Mouse (Mus musculus): ENCODE data around the gene 4833420G17Rik. TPM values are rescaled to one million over a fixed set of nuclear protein-coding genes. Genes with fewer than 3 reads are reported as not detected.
A peak's percentile ranks its signal among the peaks of the same experiment; 100 is the strongest.
"Not testable (repeated sequence)": the region's sequence is repeated elsewhere in the genome, so short reads cannot be mapped to it uniquely, and the experiment has no call there.

Gene 4833420G17Rik
- 87.0 to 119 TPM (median 96.0 TPM) in 3 replicates for total RNA-seq (2017)

DNA sequence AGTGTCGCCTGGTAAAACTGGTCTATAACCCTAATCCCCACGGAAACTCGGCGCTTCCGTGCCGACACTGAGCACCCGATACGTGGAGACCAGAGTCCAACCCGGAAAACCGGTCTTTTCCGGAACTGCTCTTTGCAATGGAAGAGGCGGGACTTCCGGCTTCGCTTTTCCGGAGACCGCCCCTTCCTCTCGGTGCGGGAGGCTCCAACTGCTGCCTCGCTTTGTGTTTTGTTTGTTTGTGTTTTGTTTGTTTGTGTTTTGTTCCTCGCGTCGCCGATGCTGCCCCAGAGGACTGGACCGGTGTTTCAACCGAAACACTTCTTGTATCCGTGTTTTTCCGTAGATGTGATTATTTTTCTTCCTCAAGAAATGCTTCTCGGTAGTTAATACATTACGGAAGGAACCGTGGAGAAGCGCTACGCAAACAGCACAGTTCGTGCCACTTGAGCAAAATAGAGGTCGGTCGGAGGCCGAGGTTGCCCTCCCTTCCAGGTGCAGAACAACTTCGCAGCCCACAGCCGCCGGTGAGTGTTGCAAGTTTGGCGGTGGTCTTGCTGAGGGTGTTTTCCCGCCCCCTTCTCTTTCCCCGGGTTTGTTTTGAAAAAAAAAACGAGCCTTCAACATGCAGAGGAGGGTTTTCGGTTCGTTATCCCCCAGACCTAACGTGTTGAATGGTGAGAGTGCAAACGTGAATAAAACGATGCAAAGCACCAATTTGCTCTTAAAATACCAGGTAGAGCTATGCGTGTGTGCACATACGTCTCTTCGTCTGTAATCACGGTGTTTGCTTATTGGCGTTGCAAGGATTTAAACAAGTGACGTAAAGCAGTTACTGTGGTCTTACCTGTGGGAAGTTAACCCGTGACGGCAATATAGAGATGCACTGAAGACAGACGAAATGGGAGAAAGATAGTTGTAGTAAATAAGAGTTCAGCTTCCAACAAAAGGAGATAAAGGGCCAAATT, at the start of gene 4833420G17Rik:
TSS of gene 4833420G17Rik (plus strand) at position 173 of the 965 bp plus-strand sequence.
- peak; percentile 97 for ATAC-seq (replicated peaks; ENCODE audit: insufficient number of reproducible peaks, low FRiP score, low TSS enrichment, poor library complexity, severe bottlenecking)

DNA sequence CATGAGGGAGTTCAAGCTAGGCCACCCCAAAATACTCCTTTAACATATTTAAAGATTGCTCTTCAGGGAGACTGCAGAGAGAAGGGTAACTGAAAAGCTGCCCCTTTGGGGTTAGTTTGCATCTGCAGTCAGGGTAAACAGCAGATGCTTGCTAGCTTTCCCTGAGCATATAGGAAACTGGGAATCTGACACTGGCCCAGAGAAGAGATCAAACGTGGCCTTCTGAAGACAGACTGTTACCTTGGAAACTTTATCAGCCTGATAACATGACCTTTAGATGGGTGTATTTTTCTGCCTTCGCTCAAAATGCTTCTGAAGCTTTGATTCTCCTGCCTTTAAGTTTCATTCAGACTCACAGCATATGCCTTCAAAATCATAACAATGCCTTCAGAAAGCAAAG, 49.5 kb upstream of the 4833420G17Rik start:
- no peak for ATAC-seq (replicated peaks; ENCODE audit: insufficient number of reproducible peaks, low FRiP score, low TSS enrichment, poor library complexity, severe bottlenecking)

DNA sequence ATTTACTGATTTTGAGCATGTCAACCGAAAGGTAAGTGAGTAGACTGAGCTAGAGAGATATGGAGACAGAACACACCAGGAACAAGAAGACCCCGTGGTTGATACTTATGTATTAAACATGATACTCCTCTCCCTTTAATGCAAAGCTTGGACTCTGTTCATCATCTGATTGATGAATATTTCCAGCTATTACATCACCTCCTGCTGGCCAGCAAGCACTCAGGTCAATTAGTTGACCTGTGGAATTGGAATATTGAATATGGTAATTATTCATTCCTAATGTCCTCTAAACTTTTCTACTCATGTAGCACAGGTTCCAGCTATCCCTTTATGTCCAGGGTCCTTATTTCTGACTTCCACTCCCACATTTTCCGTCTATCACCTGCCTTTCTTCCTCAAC, 44.1 kb upstream of the 4833420G17Rik start:
- ATAC-seq (replicated peaks; ENCODE audit: insufficient number of reproducible peaks, low FRiP score, low TSS enrichment, poor library complexity, severe bottlenecking), result no peak

DNA sequence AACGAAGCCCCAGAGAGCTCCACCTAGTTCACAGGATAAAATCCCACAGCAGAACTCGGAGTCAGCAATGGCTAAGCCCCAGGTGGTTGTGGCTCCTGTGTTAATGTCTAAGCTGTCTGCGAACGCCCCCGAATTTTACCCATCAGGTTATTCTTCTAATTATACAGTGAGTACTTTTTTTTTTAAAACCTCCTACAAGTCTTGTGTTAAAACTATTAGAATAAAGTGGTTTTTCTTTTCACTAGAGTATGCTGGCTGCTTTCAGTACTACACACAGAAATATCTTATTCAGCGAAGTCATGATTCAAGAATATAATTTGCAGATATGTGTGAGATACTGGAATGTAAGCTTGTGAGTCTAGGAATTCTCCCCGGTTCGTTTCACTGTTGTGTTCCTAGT, 32.4 kb upstream of the 4833420G17Rik start:
- no peak for ATAC-seq (replicated peaks; ENCODE audit: insufficient number of reproducible peaks, low FRiP score, low TSS enrichment, poor library complexity, severe bottlenecking)

DNA sequence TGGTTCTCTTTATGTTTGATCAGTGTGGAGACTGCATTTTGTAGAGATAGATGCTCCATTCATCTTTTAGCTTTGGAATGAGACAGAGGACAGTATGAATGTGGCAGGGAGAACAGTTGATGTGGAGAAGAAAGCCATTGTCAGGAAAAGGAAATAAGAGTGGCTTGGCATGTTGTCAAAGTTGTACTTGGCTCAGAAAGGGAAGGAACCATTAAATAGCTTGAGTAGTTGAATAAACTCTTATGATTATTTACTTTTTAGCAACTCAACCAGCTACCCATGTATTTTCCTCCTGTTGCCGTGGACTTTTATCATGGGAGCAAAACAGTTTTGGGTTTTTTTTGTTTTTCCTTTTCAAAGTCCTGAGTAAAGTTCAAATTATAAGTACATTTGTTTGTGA, 30.5 kb upstream of the 4833420G17Rik start:
- ATAC-seq (replicated peaks; ENCODE audit: insufficient number of reproducible peaks, low FRiP score, low TSS enrichment, poor library complexity, severe bottlenecking), result no peak

DNA sequence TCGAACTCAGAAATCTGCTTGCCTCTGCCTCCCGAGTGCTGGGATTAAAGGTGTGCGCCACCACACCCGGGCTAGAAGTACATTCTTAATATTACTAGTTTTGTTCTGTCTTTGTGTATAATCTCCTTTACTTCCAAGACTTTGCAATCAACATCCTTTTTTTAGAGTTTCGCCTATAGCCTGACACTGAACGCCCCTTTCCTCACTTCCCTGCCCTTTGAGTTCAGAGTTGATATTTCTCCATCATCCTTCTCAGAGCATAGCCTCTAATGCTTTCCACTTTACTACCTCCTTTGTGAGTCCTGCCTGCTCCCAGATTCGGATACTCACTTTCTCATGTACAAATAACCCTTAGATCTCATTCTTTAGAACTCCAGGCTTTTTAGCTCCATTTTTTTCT, 28.2 kb upstream of the 4833420G17Rik start:
- peak; percentile 34; the same call in 1 of the 2 replicates for ATAC-seq (replicated peaks; ENCODE audit: insufficient number of reproducible peaks, low FRiP score, low TSS enrichment, poor library complexity, severe bottlenecking)

DNA sequence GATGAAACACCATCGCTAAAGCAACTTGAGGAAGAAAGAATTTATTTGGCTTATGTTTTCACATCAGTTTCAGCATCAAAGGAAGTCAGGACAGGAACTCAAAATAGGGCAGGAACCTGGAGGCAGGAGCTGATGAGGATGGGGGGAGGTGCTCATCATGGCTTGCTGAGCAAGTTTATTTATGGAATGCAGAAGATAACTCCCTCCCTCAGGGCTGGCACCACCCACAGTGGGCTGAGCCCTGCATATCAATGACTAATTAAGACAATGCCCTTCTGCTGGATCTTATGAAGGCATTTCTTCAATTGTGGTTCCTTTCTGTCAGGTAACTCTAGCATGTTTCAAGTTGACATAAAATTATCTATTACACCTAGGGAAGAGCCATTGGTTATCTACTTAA, 20.3 kb upstream of the 4833420G17Rik start:
- no peak for ATAC-seq (replicated peaks; ENCODE audit: insufficient number of reproducible peaks, low FRiP score, low TSS enrichment, poor library complexity, severe bottlenecking)

DNA sequence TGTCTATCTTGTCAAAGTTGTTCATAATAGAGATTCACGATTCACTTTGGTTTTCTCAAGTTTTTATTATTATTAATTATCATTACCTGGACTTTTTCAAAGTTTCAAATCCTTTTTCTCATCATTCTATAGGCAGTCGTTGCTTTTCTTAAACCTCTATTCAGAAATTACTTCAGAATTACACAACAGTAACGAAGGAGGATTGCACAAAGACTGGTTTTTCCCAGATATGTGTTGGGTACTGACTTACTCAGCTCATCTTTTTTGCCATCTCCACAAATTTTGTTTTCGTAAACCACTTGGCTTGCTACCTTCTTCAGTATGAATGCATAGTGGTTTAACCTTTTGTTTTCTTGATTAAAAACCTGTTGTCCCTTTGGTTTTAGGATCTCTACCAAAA, 9.0 kb upstream of the 4833420G17Rik start:
- ATAC-seq (replicated peaks; ENCODE audit: insufficient number of reproducible peaks, low FRiP score, low TSS enrichment, poor library complexity, severe bottlenecking), result no peak

DNA sequence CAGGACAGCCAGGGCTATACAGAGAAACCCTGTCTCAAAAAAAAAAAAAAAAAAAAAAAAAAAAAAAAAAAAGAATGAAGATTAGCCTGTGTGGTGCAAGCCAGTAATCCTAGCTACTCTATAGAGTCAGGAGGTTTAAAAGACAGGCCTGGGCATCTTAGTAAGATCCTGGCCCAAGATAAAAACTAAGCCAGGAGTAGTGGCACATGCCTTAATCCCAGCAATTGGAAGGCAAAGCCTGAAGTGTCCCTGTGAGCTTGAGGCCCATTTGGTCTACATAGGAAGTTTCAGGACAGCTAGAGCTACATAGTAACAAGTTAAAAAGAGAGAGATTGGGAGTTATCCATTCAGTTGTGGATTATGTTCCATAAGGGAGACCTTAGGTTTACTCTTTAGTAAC, 7.5 kb upstream of the 4833420G17Rik start:
- ATAC-seq (replicated peaks; ENCODE audit: insufficient number of reproducible peaks, low FRiP score, low TSS enrichment, poor library complexity, severe bottlenecking), result no peak

DNA sequence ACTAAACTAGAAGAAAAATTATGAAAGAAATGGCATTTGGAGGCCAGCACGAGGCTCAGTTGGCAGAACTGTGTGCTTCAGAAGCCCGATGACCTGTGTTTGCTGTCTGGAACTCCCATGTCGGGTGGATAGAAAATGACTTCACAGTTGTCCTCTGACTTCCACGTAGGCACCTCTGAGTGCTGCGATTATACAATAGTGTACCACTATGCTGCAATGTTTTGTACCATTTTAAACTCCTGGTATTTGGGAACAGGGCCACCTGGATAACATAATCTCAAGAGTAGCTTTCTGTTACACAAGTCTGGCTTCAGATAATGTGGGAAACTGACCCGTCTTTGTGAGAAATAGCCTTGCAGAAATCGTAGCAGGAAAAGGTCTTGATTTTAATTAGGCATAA, 6.2 kb upstream of the 4833420G17Rik start:
- no peak for ATAC-seq (replicated peaks; ENCODE audit: insufficient number of reproducible peaks, low FRiP score, low TSS enrichment, poor library complexity, severe bottlenecking)

DNA sequence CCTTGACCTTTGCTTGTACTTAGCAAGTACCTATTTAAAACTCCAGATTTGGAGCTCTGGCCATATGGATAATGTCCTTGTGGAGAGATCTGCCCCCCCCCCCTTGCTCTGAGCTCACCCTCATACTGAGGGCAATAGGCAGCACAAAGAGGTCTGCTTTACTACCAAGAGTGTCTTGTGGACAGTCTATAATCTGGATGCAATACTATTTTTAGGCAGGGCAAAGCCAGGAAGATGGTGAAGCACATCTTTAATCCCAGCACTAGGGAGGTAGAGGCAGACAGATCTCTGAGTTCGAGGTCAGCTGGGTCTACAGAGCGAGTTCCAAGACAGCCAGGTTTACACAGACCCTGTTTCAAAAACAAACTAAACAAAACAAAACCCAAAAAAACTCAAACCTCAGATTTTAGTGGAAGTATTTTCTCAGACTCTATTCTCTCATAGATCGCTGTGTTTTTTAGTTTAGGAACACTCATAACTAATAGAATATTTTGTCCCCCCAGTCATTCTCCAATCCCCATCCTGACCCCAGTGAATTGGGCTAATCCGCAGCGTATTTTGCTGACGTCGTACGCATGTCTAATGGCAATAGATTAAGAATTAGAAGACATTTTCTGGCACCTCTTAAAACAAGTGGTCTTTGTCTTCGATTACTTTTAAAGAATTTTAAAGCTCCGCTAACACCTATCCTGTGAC, 520 bp upstream of the 4833420G17Rik start:
- ATAC-seq (replicated peaks; ENCODE audit: insufficient number of reproducible peaks, low FRiP score, low TSS enrichment, poor library complexity, severe bottlenecking), result no peak

DNA sequence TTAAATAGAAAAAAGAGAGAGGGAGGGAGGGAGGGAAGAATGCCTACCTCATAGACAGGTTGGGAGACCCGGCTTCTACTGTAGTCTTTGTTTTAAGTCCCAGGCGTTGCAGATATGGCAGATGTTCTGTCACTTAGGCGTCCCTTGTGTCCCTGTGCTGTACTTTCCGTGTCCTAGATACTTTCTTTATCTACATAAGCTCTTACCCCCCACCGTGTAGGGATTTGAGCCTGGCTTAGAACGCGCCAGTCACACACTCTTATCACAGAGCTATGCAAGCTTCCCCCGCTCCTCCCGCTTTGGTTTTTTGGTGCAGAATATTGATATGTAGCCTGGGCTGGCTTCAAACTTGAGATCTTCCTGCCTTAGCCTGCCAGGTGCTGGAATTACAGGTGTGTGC, 14.1 kb downstream of the 4833420G17Rik start:
- no peak for ATAC-seq (replicated peaks; ENCODE audit: insufficient number of reproducible peaks, low FRiP score, low TSS enrichment, poor library complexity, severe bottlenecking)

DNA sequence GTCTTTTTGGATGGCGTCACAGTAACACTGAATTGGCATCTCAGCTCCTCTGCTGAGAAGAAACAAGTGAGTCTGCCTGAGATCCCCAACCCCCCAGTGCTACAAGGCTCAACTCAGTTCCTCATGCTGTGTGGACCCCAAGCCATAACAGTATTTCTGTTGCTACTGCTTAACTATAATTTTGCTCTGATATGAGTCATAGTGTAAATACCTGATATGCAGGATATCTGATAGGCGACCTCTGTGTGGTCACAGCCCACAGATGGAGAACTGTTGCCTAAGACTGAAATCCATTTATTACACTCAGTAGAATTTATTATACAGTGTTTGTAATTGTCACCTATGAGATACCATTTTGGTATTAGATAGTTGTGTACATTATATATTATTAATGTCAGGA, 15.2 kb downstream of the 4833420G17Rik start:
- no peak for ATAC-seq (replicated peaks; ENCODE audit: insufficient number of reproducible peaks, low FRiP score, low TSS enrichment, poor library complexity, severe bottlenecking)

DNA sequence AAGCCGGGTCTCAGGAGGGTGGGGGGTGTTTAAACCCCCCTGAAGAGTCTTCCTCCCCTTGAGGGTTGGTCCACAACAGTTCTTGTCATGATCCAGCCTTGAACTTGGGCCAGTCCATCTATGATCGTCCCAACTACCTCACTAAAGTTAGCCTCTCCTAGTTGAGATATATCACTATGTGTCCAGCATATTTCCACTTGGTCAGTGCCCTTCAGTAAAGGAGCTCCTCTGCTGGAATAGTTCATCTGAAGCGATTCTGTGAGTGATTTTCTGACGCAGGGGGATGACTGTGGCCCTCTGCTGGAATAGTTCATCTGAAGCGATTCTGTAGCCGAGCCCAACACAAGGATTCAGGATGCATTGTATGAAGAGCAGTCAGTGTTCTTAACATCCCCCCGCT, 24.8 kb downstream of the 4833420G17Rik start:
- ATAC-seq (replicated peaks; ENCODE audit: insufficient number of reproducible peaks, low FRiP score, low TSS enrichment, poor library complexity, severe bottlenecking), result no peak

DNA sequence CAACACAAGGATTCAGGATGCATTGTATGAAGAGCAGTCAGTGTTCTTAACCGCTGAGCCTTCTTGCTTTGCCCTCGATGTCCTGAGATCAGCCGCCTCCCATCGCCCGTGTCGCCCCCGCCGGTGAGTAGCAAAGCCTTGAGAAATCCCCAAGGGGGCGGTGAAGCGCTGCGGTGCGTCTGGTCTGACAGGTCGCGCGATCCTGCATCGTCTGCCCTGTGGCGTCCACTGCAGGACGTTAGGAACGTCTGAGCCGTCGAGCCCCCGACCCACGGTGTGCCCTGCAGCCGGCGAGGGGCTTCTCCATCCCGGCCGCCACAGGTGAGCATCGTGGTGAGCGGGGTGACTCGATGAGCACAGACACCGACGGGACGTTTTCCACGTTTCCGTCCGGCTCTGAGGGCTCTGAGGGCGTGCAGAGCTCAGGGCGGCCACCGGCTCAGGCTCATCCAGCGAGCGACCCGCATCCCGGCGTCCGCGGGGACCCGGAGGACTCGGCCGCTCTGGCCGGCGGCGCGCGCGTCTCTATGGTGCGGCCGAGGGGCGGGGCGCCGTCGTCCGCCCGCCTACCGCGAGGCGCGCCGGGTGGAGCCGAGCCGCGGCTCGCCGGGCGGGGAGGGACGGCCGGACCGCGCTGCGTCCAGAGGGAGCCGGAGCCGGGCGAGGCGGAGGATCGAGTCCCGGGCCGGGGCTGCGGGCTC, 25.5 kb downstream of the 4833420G17Rik start, which contains the start of the genes Tmem267 and 3110070M22Rik:
TSS of gene Tmem267 (plus strand) at position 160 of the 701 bp plus-strand sequence.
TSS of gene 3110070M22Rik (minus strand) at position 504 of the 701 bp plus-strand sequence.
- no peak; the same call in none of the 2 replicates for ATAC-seq (replicated peaks; ENCODE audit: insufficient number of reproducible peaks, low FRiP score, low TSS enrichment, poor library complexity, severe bottlenecking)

DNA sequence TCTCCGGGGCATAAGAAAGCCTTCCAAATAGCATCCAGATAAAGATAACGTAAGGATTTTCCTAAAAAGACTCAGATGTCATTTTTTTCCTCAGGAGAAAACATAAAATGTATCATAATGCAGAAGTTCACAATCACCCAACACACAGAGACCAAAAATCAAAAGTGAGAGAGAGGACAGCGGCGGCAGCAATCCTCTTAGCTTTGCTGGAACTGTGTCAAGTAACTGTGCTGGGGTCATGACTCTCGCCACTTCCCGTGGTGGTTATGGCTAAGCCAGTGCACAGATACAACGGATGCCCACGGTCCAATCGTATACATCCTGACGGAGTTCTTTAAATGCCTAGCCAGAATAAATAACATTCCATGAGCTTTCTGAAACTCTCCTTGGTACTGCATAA, 29.5 kb downstream of the 4833420G17Rik start:
- not testable (repeated sequence) for ATAC-seq (replicated peaks; ENCODE audit: insufficient number of reproducible peaks, low FRiP score, low TSS enrichment, poor library complexity, severe bottlenecking)

DNA sequence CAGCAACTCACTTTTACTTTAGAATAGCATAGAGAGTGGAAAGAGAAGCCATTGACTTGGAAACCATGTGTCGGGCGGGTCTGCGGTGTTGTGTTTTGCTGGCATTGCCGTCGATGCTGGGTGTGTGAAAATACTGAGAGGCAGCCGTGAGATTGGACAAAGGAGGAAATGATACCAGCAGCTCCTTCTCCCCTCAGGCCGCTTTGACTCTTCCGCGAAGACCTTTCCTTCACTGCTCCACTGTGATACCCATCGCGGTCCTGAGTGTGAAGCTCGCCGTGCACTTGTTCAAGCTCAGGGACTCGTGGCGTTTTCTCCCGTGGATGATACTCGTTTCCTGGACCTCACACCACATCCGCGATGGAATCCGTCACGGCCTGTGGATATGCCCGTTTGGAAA, 32.4 kb downstream of the 4833420G17Rik start:
- peak; percentile 46 for ATAC-seq (replicated peaks; ENCODE audit: insufficient number of reproducible peaks, low FRiP score, low TSS enrichment, poor library complexity, severe bottlenecking)

All from monocyte, adult 5-6 weeks (primary cell).